15 mouse cellular contexts compared by ENCODE assay signal in genomic region chr19:40253768-40254167, GRCm38 (mm10). TPM values are rescaled to one million over a fixed set of nuclear protein-coding genes. Genes with fewer than 3 reads are reported as not detected.
DNase-seq lines count a peak whose midpoint lies in the region; ATAC-seq and TF ChIP-seq lines count a peak whose summit lies in the region.
"Had no signal": no experiment of that assay in that cellular context is flagged by ENCODE, and none has a peak within 500 bp of the region (broad histone marks: within the 10 kb centered on the region; RNA-seq: fewer than 3 reads in every experiment).

No protein-coding gene starts in this region.

- H3K27ac ChIP-seq in kidney, adult 2 months (ENCODE audit: insufficient read depth, low read depth, low read length): no peak overlapping the region
- H3K27ac ChIP-seq in intestine, embryonic 16.5 days (ENCODE audit: low read length): no peak overlapping the region
- H3K27ac ChIP-seq: embryonic facial prominence, embryonic 15.5 days; liver, embryonic 13.5 days; neural tube, embryonic 12.5 days had no signal

- no peaks in the 10 kb centered on the region for H3K4me1 ChIP-seq in kidney, adult 2 months (ENCODE audit: control insufficient read depth, insufficient read depth, low read length)
- peaks cover 12% of the 10 kb centered on the region for H3K4me1 ChIP-seq in intestine, embryonic 16.5 days (ENCODE audit: control insufficient read depth, insufficient read depth, low read length)
- H3K4me1 ChIP-seq: neural tube, embryonic 12.5 days had no signal

- peak; percentile 16 for DNase-seq in kidney, adult 2 months
- no peak for DNase-seq in kidney, postnatal 36 days
- DNase-seq in R1 (ENCODE audit: low read depth, low spot score): peak; percentile 57
- DNase-seq in embryo, embryonic 9.5 days (ENCODE audit: extremely low spot score): peak; percentile 31
- no peak for DNase-seq in cerebellum, postnatal 4 days (ENCODE audit: low spot score in 2 of 2)
- DNase-seq in retina, embryonic 14.5 days (ENCODE audit: low spot score): no peak
- DNase-seq: cerebellum, adult 18-20 months; forebrain, postnatal 0 days; kidney, adult 11 months; liver, embryonic 13.5 days; thymus, postnatal 36 days had no signal

- ATAC-seq in intestine, embryonic 16.5 days: peak; percentile 55; the same call in 1 of the 2 replicates
- ATAC-seq: forebrain, postnatal 0 days had no signal

- H3K9ac ChIP-seq in intestine, embryonic 16.5 days (ENCODE audit: low read depth, low read length): no peak overlapping the region
- H3K9ac ChIP-seq: embryonic facial prominence, embryonic 15.5 days; forebrain, postnatal 0 days; liver, embryonic 13.5 days; neural tube, embryonic 12.5 days had no signal

- no peaks in the 10 kb centered on the region for H3K9me3 ChIP-seq in intestine, embryonic 16.5 days (ENCODE audit: control insufficient read depth, low read length)
- H3K9me3 ChIP-seq: embryonic facial prominence, embryonic 15.5 days; liver, embryonic 13.5 days; neural tube, embryonic 12.5 days had no signal

- no peak for TF ChIP-seq CTCF in kidney, adult 2 months (conservative IDR thresholded peaks at IDR 0.05; ENCODE audit: insufficient read depth, insufficient read length, low read depth, low read length)

- no peak for TF ChIP-seq POLR2A in kidney, adult 2 months (IDR thresholded peaks at IDR 0.05; ENCODE audit: low read depth, low read length)

- WGBS in kidney, adult 2 months: 39% methylated on average over 13 of the region's 13 CpGs
- 59% methylated on average over 13 of the region's 13 CpGs for WGBS in intestine, embryonic 16.5 days

- no peaks in the 10 kb centered on the region for H3K36me3 ChIP-seq in kidney, adult 2 months (ENCODE audit: control insufficient read depth, insufficient read depth, low read length)
- no peaks in the 10 kb centered on the region for H3K36me3 ChIP-seq in intestine, embryonic 16.5 days (ENCODE audit: control insufficient read depth, insufficient read depth, low read length)
- H3K36me3 ChIP-seq: neural tube, embryonic 12.5 days had no signal

- H3K4me3 ChIP-seq in kidney, adult 2 months (ENCODE audit: insufficient read depth, low read depth, low read length): no peak overlapping the region
- H3K4me3 ChIP-seq in intestine, embryonic 16.5 days (ENCODE audit: low read length): no peak overlapping the region
- H3K4me3 ChIP-seq: embryonic facial prominence, embryonic 15.5 days; liver, embryonic 13.5 days; neural tube, embryonic 12.5 days had no signal

- no peak overlapping the region for H3K4me2 ChIP-seq in intestine, embryonic 16.5 days (ENCODE audit: low read depth, low read length)
- H3K4me2 ChIP-seq: embryonic facial prominence, embryonic 15.5 days; liver, embryonic 13.5 days; midbrain, embryonic 11.5 days; neural tube, embryonic 12.5 days had no signal

- no peaks in the 10 kb centered on the region for H3K27me3 ChIP-seq in kidney, adult 2 months (replicated peaks; ENCODE audit: control insufficient read depth, insufficient read depth, low read length)
- no peaks in the 10 kb centered on the region for H3K27me3 ChIP-seq in intestine, embryonic 16.5 days (replicated peaks; ENCODE audit: control insufficient read depth, insufficient read depth, low read length)
- H3K27me3 ChIP-seq: embryonic facial prominence, embryonic 15.5 days; liver, embryonic 13.5 days; neural tube, embryonic 12.5 days had no signal

RNA-seq across cellular contexts. Expression of gene Pdlim1, which starts 17.9 kb away (rescaled TPM):
- polyA plus RNA-seq in kidney, adult 2 months (2012; rRNA removed): 15.4 and 25.7 TPM in 2 replicates
- 217 and 222 TPM in 2 replicates for polyA plus RNA-seq in intestine, embryonic 16.5 days (2015; fragmentation: Nextera tagmentation; extraction: Ambion mirVana)

Comparison
In these comparisons a context has a peak if more than half of its experiments do, and no peak if none do; other contexts are left out.
1. DNase-seq: peak in kidney, adult 2 months (single experiment), R1 (single experiment) and embryo, embryonic 9.5 days (single experiment); none in kidney, postnatal 36 days (0 of 2), cerebellum, postnatal 4 days (0 of 2) and retina, embryonic 14.5 days (single experiment).